Mouse (Mus musculus) kidney, adult 2 months (tissue): Measurements from ENCODE around the gene Slc9a7. TPM values are rescaled to one million over a fixed set of nuclear protein-coding genes. Genes with fewer than 3 reads are reported as not detected.
A peak's percentile ranks its signal among the peaks of the same experiment; 100 is the strongest.

ENCODE experiments used
- DNase-seq: peaks from one replicate; pipeline ENCODE4 v3.0.0; 2021
- H3K27ac ChIP-seq: fragments of 200-500 bp; 2 replicates; pipeline ENCODE4 v1.5.1; 2012; ENCODE audit warnings: low read depth, low read length, control low read depth, inconsistent platforms; ENCODE audit not compliant: insufficient read depth
- H3K27me3 ChIP-seq: fragments of 200-500 bp; replicated peaks from 2 replicates; pipeline ENCODE4 v1.6.1; 2012; ENCODE audit warnings: mild to moderate bottlenecking, moderate library complexity, low read length, inconsistent platforms; ENCODE audit not compliant: control insufficient read depth, insufficient read depth
- H3K36me3 ChIP-seq: fragments of 200-500 bp; 2 replicates; pipeline ENCODE4 v1.6.1; 2012; ENCODE audit warnings: mild to moderate bottlenecking, moderate library complexity, low read length, inconsistent platforms; ENCODE audit not compliant: control insufficient read depth, insufficient read depth
- H3K4me1 ChIP-seq: fragments of 200-500 bp; 2 replicates; pipeline ENCODE4 v1.6.1; 2011; ENCODE audit warnings: low read length; ENCODE audit not compliant: control insufficient read depth, insufficient read depth
- H3K4me3 ChIP-seq: fragments of 200-500 bp; 2 replicates; pipeline ENCODE4 v1.5.1; 2011; ENCODE audit warnings: mild to moderate bottlenecking, low read depth, low read length, control low read depth; ENCODE audit not compliant: insufficient read depth
- CTCF ChIP-seq: fragments of 200-500 bp; conservative IDR thresholded peaks from 2 replicates; pipeline ENCODE4 v1.5.1; 2011; ENCODE audit warnings: low read depth, mild to moderate bottlenecking, control low read depth, low read length, moderate library complexity, mixed read lengths; ENCODE audit not compliant: insufficient read depth, insufficient read length
- POLR2A ChIP-seq: fragments of 200-500 bp; IDR thresholded peaks from one replicate; pipeline ENCODE4 v1.6.1; 2011; ENCODE audit warnings: low read depth, low read length, control low read depth
- WGBS: fragments of 180-500 bp; shearing (Covaris S2); methylation state at CpG from one replicate; pipeline ENCODE4 v1.1.7; 2018; 5-methylcytosine and 5-hydroxymethylcytosine counted together
- polyA plus RNA-seq: library from polyadenylated mRNA; depleted of rRNA; stranded (reverse); fragments of >200 nt; gene quantifications from 2 replicates; pipeline ENCODE4 v1.2.3, GENCODE M21; 2012; rRNA removed

Slc9a7 gene
- polyA plus RNA-seq: 1.2 and 1.9 TPM in 2 replicates

- DNase-seq: peak; percentile 57
- TF ChIP-seq CTCF: no peak
- TF ChIP-seq POLR2A: no peak
- 5% methylated on average over 45 of the region's 65 CpGs for WGBS
- Histone ChIP-seq H3K36me3 (no peaks in the 10 kb centered on the region), H3K27ac (no peak within 1 kb of the TSS), H3K27me3 (no peaks in the 10 kb centered on the region), H3K4me3 (peak within 1 kb of the TSS; percentile 61), H3K4me1 (no peaks in the 10 kb centered on the region)
These were observed at the start of gene Slc9a7 for GRCm38 (mm10) chrX:20291282-20292039. Slc9a7 (minus strand) TSS chrX:20291807.

- Histone ChIP-seq H3K27me3 (no peaks in the 10 kb centered on the region), H3K4me3 (no peak overlapping the region), H3K4me1 (no peaks in the 10 kb centered on the region), H3K27ac (no peak overlapping the region), H3K36me3 (no peaks in the 10 kb centered on the region)
- TF ChIP-seq CTCF (peak; percentile 50), POLR2A (no peak)
- 8% methylated on average over 2 of the region's 2 CpGs for WGBS
- DNase-seq: peak; percentile 44
These were observed 44.1 kb upstream of the Slc9a7 start for GRCm38 (mm10) chrX:20335722-20336121.

GRCm38 (mm10) chrX:20332756-20333155 is 41.1 kb upstream of the Slc9a7 start:
- no peak for DNase-seq
- no peak overlapping the region for H3K4me3 ChIP-seq
- H3K27ac ChIP-seq: no peak overlapping the region
- no peaks in the 10 kb centered on the region for H3K27me3 ChIP-seq
- H3K4me1 ChIP-seq: no peaks in the 10 kb centered on the region
- TF ChIP-seq CTCF (no peak), POLR2A (no peak)
- H3K36me3 ChIP-seq: no peaks in the 10 kb centered on the region
- WGBS: 73% methylated on average over 1 of the region's 1 CpGs

GRCm38 (mm10) chrX:20307215-20307614 is 15.6 kb upstream of the Slc9a7 start:
- no peaks in the 10 kb centered on the region for H3K36me3 ChIP-seq
- H3K4me3 ChIP-seq: no peak overlapping the region
- 11% methylated on average over 3 of the region's 3 CpGs for WGBS
- DNase-seq: no peak
- no peaks in the 10 kb centered on the region for H3K27me3 ChIP-seq
- no peaks in the 10 kb centered on the region for H3K4me1 ChIP-seq
- no peak for TF ChIP-seq CTCF
- no peak for TF ChIP-seq POLR2A
- no peak overlapping the region for H3K27ac ChIP-seq

GRCm38 (mm10) chrX:20305941-20306340 is 14.3 kb upstream of the Slc9a7 start:
- DNase-seq: no peak
- H3K4me3 ChIP-seq: no peak overlapping the region
- H3K27ac ChIP-seq: no peak overlapping the region
- H3K36me3 ChIP-seq: no peaks in the 10 kb centered on the region
- H3K27me3 ChIP-seq: no peaks in the 10 kb centered on the region
- TF ChIP-seq CTCF: no peak
- TF ChIP-seq POLR2A: no peak
- no peaks in the 10 kb centered on the region for H3K4me1 ChIP-seq

- no peak overlapping the region for H3K27ac ChIP-seq
- no peak for TF ChIP-seq POLR2A
- H3K4me3 ChIP-seq: no peak overlapping the region
- no peaks in the 10 kb centered on the region for H3K4me1 ChIP-seq
- H3K27me3 ChIP-seq: no peaks in the 10 kb centered on the region
- DNase-seq: no peak
- H3K36me3 ChIP-seq: no peaks in the 10 kb centered on the region
These were observed 11.7 kb upstream of the Slc9a7 start for GRCm38 (mm10) chrX:20303280-20303679.

GRCm38 (mm10) chrX:20292040-20292417 is 422 bp upstream of the Slc9a7 start:
- H3K36me3 ChIP-seq: no peaks in the 10 kb centered on the region
- no peaks in the 10 kb centered on the region for H3K4me1 ChIP-seq
- H3K27ac ChIP-seq: no peak overlapping the region
- no peak for DNase-seq
- TF ChIP-seq CTCF (no peak), POLR2A (no peak)
- WGBS: 36% methylated on average over 11 of the region's 11 CpGs
- no peaks in the 10 kb centered on the region for H3K27me3 ChIP-seq
- H3K4me3 ChIP-seq: peak overlapping the region; percentile 61; the same call in 1 of the 2 replicates
